Mouse (Mus musculus): ENCODE results near the gene Capn3. TPM values are rescaled to one million over a fixed set of nuclear protein-coding genes. Genes with fewer than 3 reads are reported as not detected.

Capn3 gene
- polyA plus RNA-seq, 1 experiment from 2014 or later = 2.9 TPM

DNA sequence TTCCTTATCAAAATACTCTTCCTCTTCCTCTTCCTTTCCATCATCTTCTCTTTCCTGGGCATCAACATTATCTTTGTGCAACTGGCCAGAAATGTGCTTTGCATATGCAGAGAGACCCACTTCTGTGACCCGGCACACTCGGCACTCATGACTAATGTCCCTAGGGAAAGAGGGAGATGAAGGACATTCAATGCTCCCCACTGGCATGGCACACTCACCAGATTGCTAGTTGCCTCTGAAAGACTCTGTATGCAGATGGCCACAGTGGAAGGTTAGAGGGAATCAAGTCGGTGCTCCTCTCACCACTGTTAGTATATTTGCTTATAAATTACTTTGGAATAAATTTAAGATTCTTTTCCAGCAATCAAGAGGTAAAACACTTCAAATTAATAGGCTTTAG, 83.5 kb downstream of the Capn3 start:
- no peak; the same call in 1 of the 2 replicates for ATAC-seq (ENCODE audit: insufficient number of reproducible peaks, insufficient read depth, low FRiP score, low read depth)
- WGBS = 23% methylated on average over 3 of the region's 3 CpGs
- peak overlapping the region; percentile 63 for H3K9ac ChIP-seq (ENCODE audit: low read length)

GRCm38 (mm10) chr2:120539778-120540208, 84.0 kb downstream of the Capn3 start:
- Histone ChIP-seq H3K27ac (replicated peaks in 1 of 2; ENCODE audit: control insufficient read depth in 1 of 2, insufficient read depth in 1 of 2, low read depth in 2 of 2, low read length in 2 of 2) (peak overlapping the region; percentile 94 to 98), H3K9me3 (ENCODE audit: control insufficient read depth, low read length) (no peaks in the 10 kb centered on the region), H3K4me2 (ENCODE audit: low read length) (peak overlapping the region; percentile 61), H3K36me3 (ENCODE audit: control insufficient read depth, insufficient read depth, low read length) (peaks cover 35% of the 10 kb centered on the region), H3K4me3 (ENCODE audit: control insufficient read depth in 1 of 2, insufficient read depth in 1 of 2, low read depth in 1 of 2, low read length in 2 of 2) (peak overlapping the region; percentile 36 to 46), H3K27me3 (ENCODE audit: control insufficient read depth, insufficient read depth, low read length) (no peaks in the 10 kb centered on the region), H3K4me1 (ENCODE audit: control insufficient read depth in 2 of 2, insufficient read depth in 2 of 2, low read length in 2 of 2) (peaks cover 5 to 17% of the 10 kb centered on the region in 2 experiments), H3K9ac (ENCODE audit: low read length) (peak overlapping the region; percentile 63)
- WGBS = 3% methylated on average over 1 of the region's 1 CpGs
- ATAC-seq (ENCODE audit: insufficient number of reproducible peaks, insufficient read depth, low FRiP score, low read depth) = peak; percentile 95

More for the DNA sequence above, 83.5 kb downstream of the Capn3 start:
- Histone ChIP-seq H3K4me1 (ENCODE audit: control insufficient read depth in 2 of 2, insufficient read depth in 2 of 2, low read length in 2 of 2) (peaks cover 5 to 17% of the 10 kb centered on the region in 2 experiments), H3K9me3 (ENCODE audit: control insufficient read depth, low read length) (no peaks in the 10 kb centered on the region), H3K27me3 (ENCODE audit: control insufficient read depth, insufficient read depth, low read length) (no peaks in the 10 kb centered on the region), H3K36me3 (ENCODE audit: control insufficient read depth, insufficient read depth, low read length) (peaks cover 35% of the 10 kb centered on the region), H3K4me2 (ENCODE audit: low read length) (peak overlapping the region; percentile 61), H3K27ac (replicated peaks in 1 of 2; ENCODE audit: control insufficient read depth in 1 of 2, insufficient read depth in 1 of 2, low read depth in 2 of 2, low read length in 2 of 2) (peak overlapping the region; percentile 94 to 98), H3K4me3 (ENCODE audit: control insufficient read depth in 1 of 2, insufficient read depth in 1 of 2, low read depth in 1 of 2, low read length in 2 of 2) (peak overlapping the region; percentile 36 to 46)

DNA sequence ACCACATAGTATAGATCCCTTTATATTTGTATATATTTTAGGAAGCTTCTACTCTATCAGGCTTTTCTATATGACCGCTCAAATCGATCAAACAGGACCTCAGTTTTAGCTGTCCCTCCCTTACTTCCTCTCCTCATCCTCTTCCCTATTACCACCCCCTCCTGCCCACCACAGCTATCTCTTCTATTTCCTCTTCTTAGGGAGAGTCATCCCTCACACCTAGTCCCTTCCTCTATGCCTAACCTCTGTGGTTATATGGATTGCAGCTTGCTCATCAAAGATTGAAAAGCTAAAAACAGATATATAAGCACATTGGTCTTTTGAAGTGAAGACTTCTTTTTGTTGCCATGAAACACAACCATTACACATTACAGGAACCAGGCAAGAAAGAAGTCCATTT, 88.9 kb downstream of the Capn3 start:
- no peak for ATAC-seq (ENCODE audit: insufficient number of reproducible peaks, insufficient read depth, low FRiP score, low read depth)
- WGBS = 91% methylated on average over 2 of the region's 2 CpGs

More for the DNA sequence above, 88.9 kb downstream of the Capn3 start:
- Histone ChIP-seq H3K9me3 (ENCODE audit: control insufficient read depth, low read length) (no peaks in the 10 kb centered on the region), H3K4me2 (ENCODE audit: low read length) (no peak overlapping the region), H3K4me1 (ENCODE audit: control insufficient read depth in 2 of 2, insufficient read depth in 2 of 2, low read length in 2 of 2) (peaks cover 2 to 10% of the 10 kb centered on the region in 2 experiments; a peak in 3 of 4 replicates), H3K4me3 (ENCODE audit: control insufficient read depth in 1 of 2, insufficient read depth in 1 of 2, low read depth in 1 of 2, low read length in 2 of 2) (no peak overlapping the region), H3K9ac (ENCODE audit: low read length) (no peak overlapping the region), H3K27ac (replicated peaks in 1 of 2; ENCODE audit: control insufficient read depth in 1 of 2, insufficient read depth in 1 of 2, low read depth in 2 of 2, low read length in 2 of 2) (no peak overlapping the region), H3K36me3 (ENCODE audit: control insufficient read depth, insufficient read depth, low read length) (peaks cover 44% of the 10 kb centered on the region), H3K27me3 (ENCODE audit: control insufficient read depth, insufficient read depth, low read length) (no peaks in the 10 kb centered on the region)

Other genes with a start within 250 kb of the Capn3 start
- 2.3 and 2.6 TPM in 2 replicates for gene Pla2g4e, start 210.7 kb upstream of the Capn3 start, polyA plus RNA-seq (2014; fragmentation: Nextera tagmentation; extraction: Ambion mirVana)
- gene Pla2g4d, start 166.8 kb upstream of the Capn3 start, polyA plus RNA-seq (2014; fragmentation: Nextera tagmentation; extraction: Ambion mirVana) = 0.05 TPM in 1 of 2 replicates, not detected in the other
- 0.09 TPM in 1 of 2 replicates, not detected in the other for gene Pla2g4f, start 141.9 kb upstream of the Capn3 start, polyA plus RNA-seq (2014; fragmentation: Nextera tagmentation; extraction: Ambion mirVana)
- gene Vps39, start 102.9 kb upstream of the Capn3 start, polyA plus RNA-seq (2014; fragmentation: Nextera tagmentation; extraction: Ambion mirVana) = 18.3 and 20.5 TPM in 2 replicates
- 9.0 and 9.8 TPM in 2 replicates for gene Ganc, start 52.1 kb upstream of the Capn3 start, polyA plus RNA-seq (2014; fragmentation: Nextera tagmentation; extraction: Ambion mirVana)
- 7.5 and 9.9 TPM in 2 replicates for gene Tmem87a, start 51.9 kb upstream of the Capn3 start, polyA plus RNA-seq (2014; fragmentation: Nextera tagmentation; extraction: Ambion mirVana)
- 53.0 and 56.8 TPM in 2 replicates for gene Zfp106, start 107.8 kb downstream of the Capn3 start, polyA plus RNA-seq (2014; fragmentation: Nextera tagmentation; extraction: Ambion mirVana)
- gene Snap23, start 111.7 kb downstream of the Capn3 start, polyA plus RNA-seq (2014; fragmentation: Nextera tagmentation; extraction: Ambion mirVana) = 52.2 and 52.7 TPM in 2 replicates
- 19.7 and 21.9 TPM in 2 replicates for gene Haus2, start 153.4 kb downstream of the Capn3 start, polyA plus RNA-seq (2014; fragmentation: Nextera tagmentation; extraction: Ambion mirVana)
- gene Lrrc57, start 153.5 kb downstream of the Capn3 start, polyA plus RNA-seq (2014; fragmentation: Nextera tagmentation; extraction: Ambion mirVana) = 22.0 and 22.9 TPM in 2 replicates
- 5.7 and 6.3 TPM in 2 replicates for gene Stard9, start 173.1 kb downstream of the Capn3 start, polyA plus RNA-seq (2014; fragmentation: Nextera tagmentation; extraction: Ambion mirVana)

All from heart, embryonic 14.5 days (tissue).